Comparison of ENCODE assay signal across 11 mouse cellular contexts in genomic region chr3:69588101-69588760, GRCm38 (mm10). TPM values are rescaled to one million over a fixed set of nuclear protein-coding genes. Genes with fewer than 3 reads are reported as not detected.
A peak's percentile ranks its signal among the peaks of the same experiment; 100 is the strongest.
DNase-seq lines count a peak whose midpoint lies in the region; ATAC-seq and TF ChIP-seq lines count a peak whose summit lies in the region.
"Had no signal": no experiment of that assay in that cellular context is flagged by ENCODE, and none has a peak within 500 bp of the region (broad histone marks: within the 10 kb centered on the region; RNA-seq: fewer than 3 reads in every experiment).

No protein-coding gene starts in this region.

- peak overlapping the region; percentile 8 to 10; a peak in 1 of 4 replicates for H3K4me3 ChIP-seq in heart, embryonic 14.5 days (ENCODE audit: control insufficient read depth in 1 of 2, insufficient read depth in 1 of 2, low read depth in 1 of 2, low read length in 2 of 2)
- H3K4me3 ChIP-seq in embryonic facial prominence, embryonic 10.5 days = no peak overlapping the region
- H3K4me3 ChIP-seq in kidney, adult 2 months (ENCODE audit: insufficient read depth, low read depth, low read length) = no peak overlapping the region; the same call in 1 of the 2 replicates
- H3K4me3 ChIP-seq in liver, postnatal 0 days (ENCODE audit: low read depth, low read length) = no peak overlapping the region; the same call in 1 of the 2 replicates
- H3K4me3 ChIP-seq: forebrain, embryonic 13.5 days had no signal

- no peak for TF ChIP-seq EP300 in liver, postnatal 0 days (IDR thresholded peaks at IDR 0.05; ENCODE audit: low read depth)

- peaks cover 5 to 7% of the 10 kb centered on the region in 2 experiments; a peak in 3 of 4 replicates for H3K4me1 ChIP-seq in heart, embryonic 14.5 days (ENCODE audit: control insufficient read depth in 2 of 2, insufficient read depth in 2 of 2, low read length in 2 of 2)
- H3K4me1 ChIP-seq in embryonic facial prominence, embryonic 10.5 days = peaks cover 10% of the 10 kb centered on the region; the same call in 1 of the 2 replicates
- peaks cover 8% of the 10 kb centered on the region; the same call in 1 of the 2 replicates for H3K4me1 ChIP-seq in kidney, adult 2 months (ENCODE audit: control insufficient read depth, insufficient read depth, low read length)
- no peaks in the 10 kb centered on the region for H3K4me1 ChIP-seq in liver, postnatal 0 days (ENCODE audit: insufficient read depth)

- DNase-seq in heart, adult 9 months (ENCODE audit: low spot score in 2 of 2) = no peak
- DNase-seq in embryonic facial prominence, embryonic 10.5 days (ENCODE audit: low spot score) = peak; percentile 15
- DNase-seq in kidney, adult 2 months = peak; percentile 89
- peak; percentile 18 for DNase-seq in liver, postnatal 0 days
- DNase-seq in gastrocnemius, adult 18-20 months (ENCODE audit: low spot score) = no peak
- no peak for DNase-seq in spleen, adult 12 weeks (ENCODE audit: low spot score)
- DNase-seq in spleen, postnatal 4 days (ENCODE audit: low spot score in 2 of 2) = no peak
- DNase-seq: adrenal gland, adult 8-10 months; gastrocnemius, postnatal 36 days had no signal

- H3K4me2 ChIP-seq in heart, embryonic 14.5 days (ENCODE audit: low read length) = peak overlapping the region; percentile 51
- peak overlapping the region; percentile 55 for H3K4me2 ChIP-seq in liver, postnatal 0 days (ENCODE audit: low read depth, low read length)
- H3K4me2 ChIP-seq: forebrain, embryonic 13.5 days had no signal

- no peak for TF ChIP-seq POLR2A in kidney, adult 2 months (IDR thresholded peaks at IDR 0.05; ENCODE audit: low read depth, low read length)

- ATAC-seq in heart, embryonic 14.5 days (ENCODE audit: insufficient number of reproducible peaks, insufficient read depth, low FRiP score, low read depth) = peak; percentile 75; the same call in 1 of the 2 replicates
- ATAC-seq in liver, postnatal 0 days = no peak
- ATAC-seq: forebrain, embryonic 13.5 days had no signal

- WGBS in heart, embryonic 14.5 days = 6% methylated on average over 10 of the region's 10 CpGs
- WGBS in embryonic facial prominence, embryonic 10.5 days = 39% methylated on average over 10 of the region's 10 CpGs
- 42% methylated on average over 10 of the region's 10 CpGs for WGBS in kidney, adult 2 months
- WGBS in liver, postnatal 0 days (ENCODE audit: insufficient replicate concordance) = 27% methylated on average over 10 of the region's 10 CpGs

- no peak for TF ChIP-seq CTCF in kidney, adult 2 months (conservative IDR thresholded peaks at IDR 0.05; ENCODE audit: insufficient read depth, insufficient read length, low read depth, low read length)
- TF ChIP-seq CTCF in liver, postnatal 0 days (IDR thresholded peaks at IDR 0.05; ENCODE audit: low read depth) = no peak

- H3K9me3 ChIP-seq in heart, embryonic 14.5 days (ENCODE audit: control insufficient read depth, low read length) = no peaks in the 10 kb centered on the region
- peaks cover 3% of the 10 kb centered on the region; the same call in 1 of the 2 replicates for H3K9me3 ChIP-seq in embryonic facial prominence, embryonic 10.5 days
- no peaks in the 10 kb centered on the region for H3K9me3 ChIP-seq in liver, postnatal 0 days (ENCODE audit: low read length)
- H3K9me3 ChIP-seq: forebrain, embryonic 13.5 days had no signal

- no peaks in the 10 kb centered on the region for H3K36me3 ChIP-seq in heart, embryonic 14.5 days (ENCODE audit: control insufficient read depth, insufficient read depth, low read length)
- H3K36me3 ChIP-seq in embryonic facial prominence, embryonic 10.5 days (replicated peaks) = peaks cover 7% of the 10 kb centered on the region
- no peaks in the 10 kb centered on the region for H3K36me3 ChIP-seq in kidney, adult 2 months (ENCODE audit: control insufficient read depth, insufficient read depth, low read length)
- H3K36me3 ChIP-seq in liver, postnatal 0 days (replicated peaks; ENCODE audit: insufficient read depth, low read length) = no peaks in the 10 kb centered on the region

- no peak overlapping the region; the same call in 1 of the 2 replicates for H3K9ac ChIP-seq in heart, embryonic 14.5 days (ENCODE audit: low read length)
- H3K9ac ChIP-seq in liver, postnatal 0 days (replicated peaks) = no peak overlapping the region
- H3K9ac ChIP-seq: forebrain, embryonic 13.5 days had no signal

- no peaks in the 10 kb centered on the region for H3K27me3 ChIP-seq in heart, embryonic 14.5 days (ENCODE audit: control insufficient read depth, insufficient read depth, low read length)
- no peaks in the 10 kb centered on the region for H3K27me3 ChIP-seq in embryonic facial prominence, embryonic 10.5 days (replicated peaks; ENCODE audit: low read depth, poor library complexity, severe bottlenecking)
- no peaks in the 10 kb centered on the region for H3K27me3 ChIP-seq in kidney, adult 2 months (replicated peaks; ENCODE audit: control insufficient read depth, insufficient read depth, low read length)
- no peaks in the 10 kb centered on the region for H3K27me3 ChIP-seq in liver, postnatal 0 days (ENCODE audit: insufficient read depth, low read length)
- H3K27me3 ChIP-seq: forebrain, embryonic 13.5 days had no signal

- H3K27ac ChIP-seq in heart, embryonic 14.5 days (replicated peaks in 1 of 2; ENCODE audit: control insufficient read depth in 1 of 2, insufficient read depth in 1 of 2, low read depth in 2 of 2, low read length in 2 of 2) = peak overlapping the region; percentile 42 to 59
- no peak overlapping the region for H3K27ac ChIP-seq in embryonic facial prominence, embryonic 10.5 days (replicated peaks)
- peak overlapping the region; percentile 88 for H3K27ac ChIP-seq in kidney, adult 2 months (ENCODE audit: insufficient read depth, low read depth, low read length)
- H3K27ac ChIP-seq in liver, postnatal 0 days (ENCODE audit: low read depth) = no peak overlapping the region
- H3K27ac ChIP-seq: forebrain, embryonic 13.5 days had no signal

RNA-seq across cellular contexts. Expression of gene B3galnt1, which starts 10.5 kb away (rescaled TPM):
- polyA plus RNA-seq in heart, embryonic 14.5 days (2014; fragmentation: Nextera tagmentation; extraction: Ambion mirVana) = 22.3 and 23.8 TPM in 2 replicates
- 24.4 and 25.2 TPM in 2 replicates for polyA plus RNA-seq in embryonic facial prominence, embryonic 10.5 days (2016; fragmentation: Nextera tagmentation; extraction: Ambion mirVana)
- 25.7 and 28.3 TPM in 2 replicates for polyA plus RNA-seq in kidney, adult 2 months (2012; rRNA removed)
- polyA plus RNA-seq in liver, postnatal 0 days (2015; fragmentation: Nextera tagmentation; extraction: Ambion mirVana) = 1.9 and 2.0 TPM in 2 replicates
- total RNA-seq in gastrocnemius, adult 18-20 months (2021) = 1 to 10 TPM; 1.2 to 2.1 TPM

Comparison
In these comparisons a context has a peak if more than half of its experiments do, and no peak if none do; other contexts are left out.
1. H3K27ac ChIP-seq: peak in heart, embryonic 14.5 days (2 of 2) and kidney, adult 2 months (single experiment); none in embryonic facial prominence, embryonic 10.5 days (single experiment) and liver, postnatal 0 days (single experiment).
2. H3K4me3 ChIP-seq: peak in heart, embryonic 14.5 days (2 of 2); none in embryonic facial prominence, embryonic 10.5 days (single experiment), kidney, adult 2 months (single experiment) and liver, postnatal 0 days (single experiment).
3. DNase-seq: peak in embryonic facial prominence, embryonic 10.5 days (single experiment), kidney, adult 2 months (single experiment) and liver, postnatal 0 days (single experiment); none in heart, adult 9 months (0 of 2), gastrocnemius, adult 18-20 months (single experiment), spleen, adult 12 weeks (single experiment) and spleen, postnatal 4 days (0 of 2).